Mouse (Mus musculus) left cerebral cortex, adult 18-20 months (tissue): Measurements from ENCODE around the gene Lcorl. TPM values are rescaled to one million over a fixed set of nuclear protein-coding genes. Genes with fewer than 3 reads are reported as not detected.

Experiments
- total RNA-seq, 2 experiments: library from RNA; stranded (reverse); gene quantifications; 2 replicates each; pipeline ENCODE4 v1.2.3; 2021

Lcorl gene
- total RNA-seq, 2 experiments from 2014 or later: 25.5 to 27.2 TPM

Other genes with a start within 250 kb of the Lcorl start
- gene Fam184b, start 218.0 kb downstream of the Lcorl start, total RNA-seq: 1 to 10 TPM; 7.3 to 7.6 TPM
- under 1 TPM; 0.23 to 0.30 TPM for gene Ncapg, start 187.7 kb downstream of the Lcorl start, total RNA-seq